Mouse (Mus musculus) heart, adult 2 months (tissue): ENCODE measurements around the gene Tspan9.

Experiments used
- EP300 ChIP-seq: fragments of 200-500 bp; IDR thresholded peaks from 2 replicates; pipeline ENCODE4 v1.6.1; 2011; ENCODE audit warnings: low read depth, low read length, control low read depth; ENCODE audit not compliant: insufficient read depth
- POLR2A ChIP-seq: fragments of 200-500 bp; IDR thresholded peaks from 2 replicates; pipeline ENCODE4 v1.6.1; 2011; ENCODE audit warnings: mild to moderate bottlenecking, low read depth, low read length, control low read depth; ENCODE audit not compliant: insufficient read depth

GRCm38 (mm10) chr6:127916993-127917392 is 226.4 kb downstream of the Tspan9 start:
- TF ChIP-seq POLR2A (no peak), EP300 (no peak)
